Mouse (Mus musculus) urinary bladder, adult 2 months (tissue): ENCODE measurements around the gene Tmem161a. TPM values are rescaled to one million over a fixed set of nuclear protein-coding genes. Genes with fewer than 3 reads are reported as not detected.

ENCODE experiments used
- DNase-seq: peaks from one replicate; pipeline ENCODE4 v3.0.0; 2022; ENCODE audit warnings: low spot score
- polyA plus RNA-seq: library from polyadenylated mRNA; depleted of rRNA; stranded (reverse); fragments of >200 nt; gene quantifications from 2 replicates; pipeline ENCODE4 v1.2.3, GENCODE M21; 2012

Gene Tmem161a
- polyA plus RNA-seq, 1 experiment: 80.0 TPM

DNA sequence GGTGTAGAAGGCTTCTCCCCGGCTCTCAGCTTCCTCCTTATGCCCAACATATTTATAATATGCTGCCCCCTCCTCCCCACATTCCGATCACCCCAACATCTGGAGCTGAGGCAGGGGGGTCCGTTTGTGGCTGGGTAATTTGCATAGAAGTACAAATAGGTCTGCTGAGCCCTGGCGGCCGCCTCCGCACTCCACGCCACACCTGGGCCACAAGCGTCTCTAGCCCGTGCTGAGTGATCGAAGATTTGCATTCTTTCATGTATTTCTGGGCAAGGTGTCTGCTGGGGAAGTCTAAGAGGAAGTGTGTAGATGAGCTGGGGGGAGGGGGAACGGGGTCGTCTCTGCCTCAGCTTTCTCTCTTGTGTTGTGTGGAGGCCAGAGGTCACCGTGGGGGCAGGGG lies 12.1 kb upstream of the Tmem161a start:
- DNase-seq: no peak

DNA sequence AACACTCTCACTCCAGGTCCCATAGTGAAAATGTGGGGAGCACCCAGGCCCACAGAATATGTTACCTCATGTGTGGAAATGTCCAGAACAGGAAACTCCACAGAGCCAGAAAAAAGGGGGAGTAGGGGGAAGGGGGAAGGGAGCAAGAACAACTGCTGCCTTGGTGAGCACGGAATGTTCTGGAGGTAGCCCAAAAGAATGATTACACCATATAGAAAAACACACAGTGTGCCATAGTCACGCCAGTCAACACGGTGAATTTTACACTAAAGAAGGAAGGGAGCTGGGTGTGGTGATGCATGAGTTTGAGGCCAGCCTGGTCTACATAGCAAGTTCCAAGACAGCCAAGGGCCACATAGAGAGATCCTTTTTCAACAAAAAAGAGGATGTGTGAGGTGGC lies 8.8 kb upstream of the Tmem161a start:
- DNase-seq: no peak

DNA sequence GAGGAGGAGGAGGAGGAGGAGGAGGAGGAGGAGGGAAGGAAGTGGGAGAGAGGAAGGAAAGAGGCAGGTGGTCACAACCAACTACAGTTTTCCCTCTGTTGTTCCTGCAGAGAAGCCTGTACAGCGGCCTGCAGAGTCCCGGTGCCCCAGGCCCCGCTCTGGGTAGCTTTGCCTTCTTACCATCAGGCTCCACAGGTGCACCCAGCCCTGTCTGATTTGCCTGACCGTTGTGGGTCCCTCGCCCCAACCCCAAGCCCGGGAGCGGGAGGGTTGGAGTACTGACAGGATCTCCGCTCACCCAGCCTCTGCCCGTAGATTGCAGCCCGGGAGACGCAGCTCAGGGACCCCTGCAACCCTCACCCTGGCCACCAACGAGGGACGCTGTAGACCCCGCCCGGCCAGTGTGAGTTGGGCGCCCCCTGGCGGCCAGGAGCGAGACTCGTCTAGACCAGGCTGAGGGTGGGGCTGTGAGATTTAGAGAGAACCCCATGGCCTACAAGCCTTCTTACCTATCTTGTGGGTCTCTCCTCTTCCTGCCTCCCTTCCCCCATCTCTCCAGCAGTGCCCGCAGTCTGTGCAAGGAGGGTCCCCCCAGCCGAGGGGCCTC lies 5.5 kb upstream of the Tmem161a start:
- DNase-seq: peak; percentile 54

DNA sequence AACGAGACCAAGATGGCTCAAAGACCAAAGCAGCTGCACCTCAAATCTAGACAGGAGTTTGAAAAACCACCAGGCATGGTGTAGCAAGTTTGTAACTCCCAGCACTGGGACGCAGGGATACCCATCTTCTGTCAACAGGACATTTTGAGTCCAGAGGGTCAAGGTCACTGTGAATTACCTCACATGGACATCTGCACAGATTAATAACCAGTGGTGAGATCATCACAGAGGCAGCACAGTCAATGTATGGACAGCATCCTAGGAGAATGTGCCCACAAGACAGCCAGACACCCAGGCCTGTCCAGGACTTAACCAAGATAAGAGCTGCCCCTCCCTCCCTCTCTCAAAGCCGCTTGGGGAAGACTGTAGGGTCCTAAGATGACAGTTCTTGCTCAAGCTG lies 2.0 kb upstream of the Tmem161a start:
- no peak for DNase-seq

DNA sequence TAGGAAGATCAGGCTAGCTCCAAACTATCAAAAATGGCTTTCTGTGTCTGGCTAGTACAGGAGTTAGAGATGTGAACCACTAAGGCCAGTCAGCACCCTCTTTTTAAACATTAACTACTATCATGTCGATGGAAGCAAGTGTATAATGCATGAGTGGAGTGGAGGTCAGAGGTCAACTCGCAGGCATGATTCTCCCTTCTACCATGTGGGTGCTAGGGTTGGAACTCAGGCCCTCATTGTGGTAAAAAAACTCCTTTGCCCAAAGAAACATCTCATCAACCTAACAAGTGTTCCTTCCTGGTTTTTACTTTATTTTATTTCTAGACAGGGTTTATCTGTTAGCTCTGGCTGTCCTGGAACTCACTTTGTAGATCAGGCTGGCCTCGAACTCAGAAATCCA lies 1.4 kb upstream of the Tmem161a start:
- no peak for DNase-seq

- DNase-seq: no peak
Observed at GRCm38 (mm10) chr8:70171240-70171639, 916 bp upstream of the Tmem161a start.

DNA sequence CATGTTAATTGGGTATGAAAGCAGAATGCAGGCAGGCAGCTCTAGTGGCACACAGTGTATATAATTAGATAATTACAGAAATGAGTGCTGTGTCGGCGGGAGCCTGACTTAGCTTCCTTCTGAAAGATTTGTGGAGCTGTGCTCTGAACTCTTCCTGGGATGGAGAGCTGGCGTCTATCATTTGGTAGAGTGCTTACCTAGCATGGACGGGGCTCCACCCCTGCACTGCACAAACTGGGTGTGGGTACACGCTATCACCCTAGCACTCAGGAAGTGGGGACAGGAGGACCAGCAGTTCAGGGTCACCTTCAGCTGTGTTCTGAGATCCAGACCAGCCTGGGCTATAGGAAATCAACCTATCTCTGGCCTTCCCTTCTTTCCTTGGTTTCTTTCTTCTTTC lies 1.2 kb downstream of the Tmem161a start:
- DNase-seq: no peak

DNA sequence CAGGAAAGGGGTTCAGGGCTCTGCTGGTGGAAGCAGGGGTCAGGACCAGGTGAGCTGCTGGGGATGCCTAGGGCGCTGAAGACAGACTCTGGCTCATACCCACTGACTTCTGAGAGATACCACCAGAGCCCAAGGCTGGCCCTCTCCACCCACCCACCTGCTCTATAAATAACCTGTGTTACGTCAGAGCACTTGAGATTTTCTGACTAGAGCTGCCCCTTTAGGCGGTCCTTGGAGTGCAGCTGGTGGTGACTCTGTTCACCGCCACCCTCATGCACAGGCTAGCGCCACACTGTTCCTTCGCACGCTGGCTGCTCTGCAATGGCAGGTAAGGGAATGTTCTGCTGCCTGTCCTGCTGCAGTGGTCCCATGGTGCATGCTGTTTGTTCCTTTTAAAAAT lies 1.9 kb downstream of the Tmem161a start:
- no peak for DNase-seq

DNA sequence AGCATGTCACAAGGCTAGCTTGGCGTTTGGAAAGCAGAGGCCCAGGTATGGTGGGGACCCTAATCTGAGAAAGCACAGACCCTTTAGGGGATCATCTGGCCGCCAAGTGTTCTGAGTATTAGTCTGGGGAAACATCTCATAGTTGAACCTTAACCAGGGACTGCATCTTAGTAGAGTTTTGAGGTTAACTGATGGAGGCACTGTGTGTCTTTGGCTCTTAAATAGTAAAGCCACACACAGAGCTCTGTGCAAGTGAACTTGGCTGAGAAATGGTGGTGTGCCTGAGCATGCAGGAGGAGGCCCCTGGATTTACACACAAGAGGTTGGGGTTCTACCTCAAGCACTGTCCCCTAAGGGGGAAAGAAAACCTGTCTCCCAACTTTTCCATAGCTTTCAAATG lies 6.1 kb downstream of the Tmem161a start:
- no peak for DNase-seq

GRCm38 (mm10) chr8:70179082-70179481 lies 6.9 kb downstream of the Tmem161a start:
- no peak for DNase-seq

DNA sequence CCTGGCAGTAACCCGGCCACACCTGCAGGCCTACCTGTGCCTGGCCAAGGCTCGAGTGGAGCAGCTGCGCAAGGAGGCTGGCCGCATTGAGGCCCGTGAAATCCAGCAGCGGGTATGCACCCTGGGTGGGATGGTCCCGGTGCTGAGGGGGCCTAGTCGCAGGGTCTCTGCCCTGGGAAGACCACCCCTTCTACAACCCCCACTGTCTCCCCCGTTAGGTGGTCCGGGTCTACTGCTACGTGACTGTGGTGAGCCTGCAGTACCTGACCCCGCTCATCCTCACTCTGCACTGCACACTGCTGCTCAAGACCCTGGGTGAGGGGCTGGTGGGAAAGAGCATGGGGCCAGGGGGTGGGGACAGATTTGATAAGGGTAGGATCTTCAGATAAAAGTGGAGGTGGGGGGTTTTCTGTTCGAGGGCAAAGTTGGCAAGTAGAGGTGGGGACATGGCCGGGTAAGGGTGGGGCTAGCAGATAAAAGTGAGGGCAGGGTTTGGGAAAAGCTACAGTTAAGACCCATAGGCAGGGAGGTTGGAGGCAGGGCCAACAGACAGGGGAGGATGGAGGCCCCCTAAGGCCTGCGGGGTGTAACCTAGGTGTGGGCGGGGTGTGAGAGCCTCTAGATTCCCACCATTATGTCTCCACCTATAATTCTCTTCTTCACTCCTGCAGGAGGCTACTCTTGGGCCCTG lies 9.2 kb downstream of the Tmem161a start:
- no peak for DNase-seq

DNA sequence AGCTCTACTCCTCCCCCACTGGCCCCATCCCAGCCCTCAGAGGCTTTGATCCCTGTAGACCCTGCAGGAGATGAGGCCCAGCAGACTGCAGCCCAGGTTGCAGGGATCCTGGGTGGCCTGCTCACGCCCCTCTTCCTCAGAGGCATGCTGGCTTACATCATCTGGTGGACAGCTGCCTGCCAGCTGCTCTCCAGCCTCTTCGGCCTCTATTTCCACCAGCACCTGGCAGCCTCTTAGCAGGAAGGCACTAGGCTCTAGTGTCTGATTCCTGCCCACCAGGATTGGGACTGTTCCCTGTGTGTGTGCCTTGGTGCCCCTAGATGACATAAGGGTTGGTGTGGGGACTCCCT lies 9.7 kb downstream of the Tmem161a start:
- no peak for DNase-seq

DNA sequence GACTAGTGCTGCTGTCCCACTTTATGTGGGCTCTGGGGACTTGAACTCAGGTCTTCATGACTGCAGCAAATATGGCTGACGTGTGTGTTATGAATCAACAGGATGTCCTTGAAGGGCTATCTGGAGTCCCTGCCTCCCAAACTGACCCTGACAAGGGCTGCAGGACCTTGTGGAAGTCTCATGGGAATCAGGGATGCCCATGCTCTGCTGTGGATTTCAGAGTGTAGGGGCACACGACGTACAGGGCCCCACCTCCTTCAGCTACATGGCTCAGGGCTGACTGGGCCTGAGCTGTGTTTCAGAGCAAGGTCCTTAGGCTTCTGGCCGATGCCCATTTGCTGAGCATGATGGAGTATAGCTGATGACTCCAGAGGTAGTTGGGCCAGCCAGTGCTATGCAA lies 11.0 kb downstream of the Tmem161a start:
- DNase-seq: no peak

- DNase-seq: no peak
Observed at GRCm38 (mm10) chr8:70188707-70189106, 16.6 kb downstream of the Tmem161a start.

GRCm38 (mm10) chr8:70193238-70193637 lies 21.1 kb downstream of the Tmem161a start:
- DNase-seq: no peak

- no peak for DNase-seq
Observed at GRCm38 (mm10) chr8:70194191-70194590, 22.0 kb downstream of the Tmem161a start.

DNA sequence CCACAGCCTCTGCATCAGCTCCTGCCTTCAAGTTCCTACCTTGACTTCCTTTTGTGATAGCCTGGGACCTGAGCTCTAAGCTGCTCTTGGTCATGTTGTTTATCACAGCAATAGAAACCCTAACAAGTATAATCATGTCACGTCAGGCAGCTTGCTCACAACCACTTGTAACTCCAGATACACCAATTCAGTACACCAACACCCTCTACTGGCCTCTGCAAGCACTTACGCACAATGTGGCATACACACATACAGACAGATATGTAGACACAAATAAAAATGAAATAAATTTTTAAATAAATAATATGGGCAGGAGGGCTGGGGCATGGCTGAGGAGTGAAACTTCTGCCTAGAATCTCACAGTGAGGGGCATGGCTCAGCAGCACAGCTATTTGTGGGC lies 23.6 kb downstream of the Tmem161a start:
- DNase-seq: no peak

GRCm38 (mm10) chr8:70197603-70198002 lies 25.4 kb downstream of the Tmem161a start:
- DNase-seq: no peak

DNA sequence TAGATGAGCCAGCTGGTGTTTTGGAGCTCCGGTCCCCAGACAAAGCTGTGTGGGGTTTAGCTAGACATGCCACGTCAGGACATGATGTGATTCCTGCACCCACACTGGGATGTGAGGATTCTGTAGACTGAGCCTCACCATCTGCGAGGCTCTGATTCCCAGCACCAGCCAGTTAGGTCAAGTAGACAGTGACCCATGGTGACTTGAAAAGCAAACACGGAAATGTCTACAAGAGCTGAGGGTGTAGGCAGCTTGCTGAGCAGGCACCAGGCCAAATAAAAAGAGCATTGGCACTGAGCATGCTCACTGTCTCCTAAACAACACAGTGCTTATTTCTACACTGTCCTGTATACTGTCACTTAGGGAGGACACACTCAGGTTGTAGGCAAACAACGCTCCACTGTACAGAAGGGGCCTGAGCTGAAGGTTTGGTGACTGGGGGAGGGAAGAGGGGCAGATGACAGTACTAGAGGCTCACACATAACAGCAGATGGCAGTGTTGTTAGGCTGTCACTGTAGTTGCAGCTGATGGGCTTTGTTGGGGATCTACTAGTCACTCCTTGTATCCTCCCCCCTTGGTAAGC lies 28.0 kb downstream of the Tmem161a start:
- no peak for DNase-seq

DNA sequence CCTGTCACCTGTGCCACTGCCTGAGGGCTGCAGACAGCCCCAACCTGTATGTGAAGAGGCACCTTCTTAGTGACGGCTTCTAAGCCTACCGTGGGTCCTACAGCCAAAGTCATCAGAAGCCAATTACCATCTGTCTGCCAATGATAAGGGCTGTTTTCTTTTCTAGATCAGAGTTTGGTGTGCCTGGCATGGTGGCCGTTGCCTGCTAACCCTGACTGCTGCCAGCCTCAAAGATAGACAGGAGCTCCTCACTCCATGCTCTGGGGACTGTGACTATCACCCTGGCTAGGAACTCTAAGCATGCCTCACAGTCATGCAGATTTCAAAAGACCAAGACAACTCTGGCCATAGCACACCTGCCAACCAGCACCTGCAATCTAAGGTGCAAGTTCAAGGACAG lies 29.3 kb downstream of the Tmem161a start:
- DNase-seq: no peak

- DNase-seq: no peak
Observed at GRCm38 (mm10) chr8:70203072-70203471, 30.9 kb downstream of the Tmem161a start.

DNA sequence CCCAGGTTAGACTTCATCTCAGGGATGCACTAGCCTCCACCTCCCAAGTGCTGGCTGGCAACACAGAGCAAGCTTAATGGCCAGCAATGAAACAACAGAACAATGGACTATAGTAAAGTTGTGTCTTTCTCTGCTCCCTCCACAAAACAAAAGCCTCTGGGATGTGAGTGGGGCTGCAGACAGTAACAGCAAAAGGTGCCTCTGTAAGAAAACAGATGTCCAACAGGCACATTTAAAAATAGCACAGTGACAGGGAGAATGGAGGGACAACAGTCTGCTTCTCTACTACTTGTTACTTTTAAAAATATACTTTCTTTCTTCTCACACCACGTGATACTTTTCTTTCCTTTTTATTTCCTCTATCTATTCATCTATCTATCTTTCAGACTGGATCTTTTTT lies 32.6 kb downstream of the Tmem161a start:
- no peak for DNase-seq

DNA sequence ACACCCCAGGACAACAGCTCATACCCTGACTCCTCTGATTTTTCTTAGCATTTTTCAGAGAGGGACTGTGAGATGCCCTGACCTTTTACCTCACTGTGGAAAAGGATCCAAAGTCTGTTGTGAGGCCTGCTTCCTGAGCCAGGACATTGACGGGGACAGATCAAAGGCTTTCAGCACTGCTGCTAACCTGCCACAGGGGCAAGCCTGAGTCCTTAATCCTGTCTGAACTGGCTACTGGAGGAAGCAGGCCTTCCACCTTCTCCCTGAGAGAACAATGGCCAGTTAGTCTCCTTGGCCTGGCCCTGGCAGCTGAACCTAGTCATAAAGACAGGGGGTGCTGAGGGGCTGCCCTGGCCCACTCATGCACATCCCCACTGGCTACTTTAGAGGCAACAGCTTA lies 36.0 kb downstream of the Tmem161a start:
- no peak for DNase-seq

DNA sequence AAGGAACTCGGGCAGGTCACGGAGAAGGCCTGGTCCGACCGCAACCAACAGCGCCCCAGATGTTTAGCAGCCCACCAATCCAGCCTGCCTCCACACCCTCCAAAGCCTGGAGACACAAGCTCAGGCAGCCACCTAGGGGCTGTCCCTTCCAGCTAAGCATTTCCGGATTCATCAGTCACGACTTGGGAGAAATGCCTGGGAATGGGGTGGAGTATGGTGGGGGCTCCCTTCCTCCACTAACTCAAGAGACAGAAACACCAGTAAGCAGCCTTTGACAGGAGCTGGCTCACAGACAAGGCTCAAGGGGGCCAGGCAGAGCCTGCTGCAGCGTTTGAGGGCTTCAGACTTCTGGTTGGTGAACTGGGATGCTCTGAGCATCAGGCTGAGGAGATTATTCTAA lies 38.4 kb downstream of the Tmem161a start:
- no peak for DNase-seq
